Mouse (Mus musculus): ENCODE measurements around the gene Gm3264.
"Not testable (repeated sequence)": the region's sequence is repeated elsewhere in the genome, so short reads cannot be mapped to it uniquely, and the experiment has no call there.

DNA sequence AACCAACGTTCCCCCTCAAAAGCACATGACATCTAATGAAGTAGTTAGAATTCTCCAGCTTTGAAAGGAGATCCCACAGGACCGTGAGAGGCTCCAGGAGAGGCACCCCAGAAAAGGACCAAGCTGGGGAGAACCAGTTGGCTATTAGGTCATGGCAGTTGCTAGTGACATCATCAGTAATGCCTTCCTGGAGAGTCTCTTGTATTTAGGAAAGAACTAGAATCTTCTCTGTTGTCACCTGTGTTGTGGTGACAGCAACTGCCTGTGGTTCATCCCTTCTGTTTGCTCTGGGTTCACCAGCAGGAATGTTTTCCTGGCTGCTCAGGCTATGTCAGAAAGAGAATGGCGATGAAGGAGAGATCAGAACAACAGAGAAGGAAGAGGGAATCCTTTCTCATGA lies 36.7 kb downstream of the Gm3264 start, which contains the start of gene Gm3278:
- TF ChIP-seq CTCF (IDR thresholded peaks at IDR 0.05; ENCODE audit: low read depth); EP300 (optimal IDR thresholded peaks at IDR 0.05): not testable (repeated sequence)

Data from stomach, postnatal 0 days (tissue).